Mouse (Mus musculus) liver, postnatal 0 days (tissue): ENCODE measurements at regions not wholly inside any gene's neighbourhood (a gene's known extent, or its start where the extent isn't known, plus 50 kb on each side); places are given as distances from the start of the nearest gene placed in this dataset.

Experiments
- CTCF ChIP-seq: sonication (generic); IDR thresholded peaks from 2 replicates; pipeline ENCODE4 v1.5.1; 2016; ENCODE audit warnings: antibody characterized with exemption, low read depth
- EP300 ChIP-seq: IDR thresholded peaks from 2 replicates; pipeline ENCODE4 v1.6.1; 2016; ENCODE audit warnings: antibody characterized with exemption, low read depth, mild to moderate bottlenecking

- TF ChIP-seq EP300 (no peak), CTCF (no peak)
These were observed 439.7 kb upstream of the Fam92a start for GRCm38 (mm10) chr4:12611511-12611910.
